Mouse (Mus musculus) splenic B cell, adult 2 months (primary cell): ENCODE results near the gene Dap.
A peak's percentile ranks its signal among the peaks of the same experiment; 100 is the strongest.

Experiments used
- DNase-seq: peaks from one replicate; pipeline ENCODE4 v3.0.0-alpha.2; 2011; ENCODE audit warnings: low read depth, low spot score
- H3K27me3 ChIP-seq: 2 replicates; pipeline ENCODE4 v1.6.1; 2012; ENCODE audit warnings: mild to moderate bottlenecking, low read length, moderate library complexity, mixed read lengths; ENCODE audit not compliant: control insufficient read depth, poor library complexity, insufficient read depth, severe bottlenecking
- H3K36me3 ChIP-seq: 2 replicates; pipeline ENCODE4 v1.6.1; 2012; ENCODE audit warnings: mild to moderate bottlenecking, low read length, moderate library complexity, mixed read lengths; ENCODE audit not compliant: control insufficient read depth, poor library complexity, insufficient read depth, severe bottlenecking

Gene Dap

GRCm38 (mm10) chr15:31248882-31249281 is 24.8 kb downstream of the Dap start:
- no peak for DNase-seq
- Histone ChIP-seq H3K27me3 (no peaks in the 10 kb centered on the region), H3K36me3 (no peaks in the 10 kb centered on the region)

- DNase-seq: no peak
- Histone ChIP-seq H3K36me3 (no peaks in the 10 kb centered on the region), H3K27me3 (no peaks in the 10 kb centered on the region)
These were observed 25.9 kb downstream of the Dap start for GRCm38 (mm10) chr15:31250027-31250426.

- no peak for DNase-seq
- no peaks in the 10 kb centered on the region for H3K36me3 ChIP-seq
- no peaks in the 10 kb centered on the region for H3K27me3 ChIP-seq
These were observed 26.6 kb downstream of the Dap start for GRCm38 (mm10) chr15:31250676-31251075.

DNA sequence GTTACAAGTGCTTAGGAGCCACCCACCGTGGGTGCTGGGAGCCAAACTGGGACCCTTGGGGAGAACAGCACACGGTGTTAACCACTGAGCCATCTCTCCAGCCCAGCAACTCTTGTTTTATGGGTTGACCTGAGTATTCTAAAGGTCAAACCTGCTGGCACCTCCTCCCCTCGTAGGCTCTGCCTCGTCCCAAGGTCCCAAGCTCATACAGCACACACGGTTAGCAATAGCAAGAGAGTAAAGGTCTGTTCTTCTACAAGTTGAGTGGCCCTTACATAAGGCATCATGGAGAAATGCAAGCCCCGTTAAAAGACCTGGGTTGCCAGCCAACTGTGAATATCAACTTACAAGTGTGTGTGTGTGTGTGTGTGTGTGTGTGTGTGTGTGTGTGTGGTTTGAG is 27.1 kb downstream of the Dap start:
- no peaks in the 10 kb centered on the region for H3K27me3 ChIP-seq
- H3K36me3 ChIP-seq: no peaks in the 10 kb centered on the region
- DNase-seq: no peak

DNA sequence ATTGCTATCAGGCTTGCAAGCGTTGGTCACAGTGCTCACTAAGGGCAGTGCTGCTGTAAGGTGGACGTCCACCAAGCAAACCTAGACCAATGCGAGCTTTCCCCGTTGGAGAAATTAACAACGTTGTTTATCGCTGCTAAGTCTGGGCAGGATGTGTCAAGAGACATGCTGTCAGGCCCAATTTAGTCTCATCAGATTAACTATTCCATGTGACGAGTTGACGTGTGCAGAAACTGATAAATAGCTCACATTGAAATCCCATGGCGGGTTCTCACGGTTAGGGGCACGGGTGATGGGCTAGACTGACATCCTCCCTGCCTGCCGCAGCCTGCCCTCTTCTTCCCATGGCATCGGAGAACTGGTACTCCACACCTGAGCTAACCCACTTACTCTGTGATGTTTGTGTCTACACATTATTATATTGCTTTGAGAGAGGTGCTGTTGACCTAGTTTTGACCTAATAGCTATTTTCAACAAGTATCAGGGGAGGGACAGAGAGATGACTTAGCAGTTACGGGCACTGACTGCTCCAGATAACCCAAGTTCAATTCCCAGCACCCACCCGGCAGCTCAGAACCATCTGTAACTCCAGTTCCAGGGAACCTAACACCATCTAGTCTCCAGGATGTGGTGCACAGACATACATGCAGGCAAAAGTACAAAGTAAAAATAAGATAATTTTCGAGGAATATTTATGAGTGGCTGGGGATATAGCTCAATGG is 28.6 kb downstream of the Dap start:
- no peaks in the 10 kb centered on the region for H3K27me3 ChIP-seq
- DNase-seq: no peak
- H3K36me3 ChIP-seq: no peaks in the 10 kb centered on the region

- DNase-seq: no peak
- no peaks in the 10 kb centered on the region for H3K27me3 ChIP-seq
These were observed 29.3 kb downstream of the Dap start for GRCm38 (mm10) chr15:31253380-31253779.

GRCm38 (mm10) chr15:31253963-31254362 is 29.8 kb downstream of the Dap start:
- no peaks in the 10 kb centered on the region for H3K27me3 ChIP-seq
- no peaks in the 10 kb centered on the region for H3K36me3 ChIP-seq
- DNase-seq: no peak

More at GRCm38 (mm10) chr15:31253380-31253779, 29.3 kb downstream of the Dap start:
- H3K36me3 ChIP-seq: no peaks in the 10 kb centered on the region

DNA sequence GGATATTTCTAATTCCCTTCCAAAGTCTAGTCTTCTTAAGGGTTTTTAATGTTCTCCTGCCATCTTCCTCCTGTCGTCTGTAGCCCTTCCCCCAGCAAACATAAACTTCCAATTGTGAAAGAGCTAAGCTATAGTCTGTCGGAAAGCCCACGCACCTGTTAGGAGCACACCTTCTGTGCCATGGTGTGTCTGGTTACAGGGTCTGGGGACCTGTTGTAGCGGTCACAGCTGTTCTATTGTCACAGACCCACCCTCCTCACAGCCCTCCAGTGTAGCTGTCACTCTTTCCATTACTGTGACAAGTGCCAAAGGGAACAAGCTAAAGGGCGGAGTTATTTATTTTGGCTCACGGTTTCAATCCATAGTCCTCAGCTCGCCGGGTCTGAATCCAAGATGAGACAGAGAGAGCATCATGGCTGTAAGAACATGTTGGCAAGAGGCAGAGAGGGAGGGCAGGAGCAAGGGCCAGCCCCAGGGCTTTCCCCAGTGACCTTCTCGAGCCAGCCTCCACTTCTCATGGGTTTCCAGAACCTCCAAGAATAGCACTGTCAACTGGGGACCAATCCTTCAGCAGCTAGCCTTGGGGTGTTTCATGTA is 30.9 kb downstream of the Dap start:
- no peaks in the 10 kb centered on the region for H3K36me3 ChIP-seq
- no peak for DNase-seq
- no peaks in the 10 kb centered on the region for H3K27me3 ChIP-seq

DNA sequence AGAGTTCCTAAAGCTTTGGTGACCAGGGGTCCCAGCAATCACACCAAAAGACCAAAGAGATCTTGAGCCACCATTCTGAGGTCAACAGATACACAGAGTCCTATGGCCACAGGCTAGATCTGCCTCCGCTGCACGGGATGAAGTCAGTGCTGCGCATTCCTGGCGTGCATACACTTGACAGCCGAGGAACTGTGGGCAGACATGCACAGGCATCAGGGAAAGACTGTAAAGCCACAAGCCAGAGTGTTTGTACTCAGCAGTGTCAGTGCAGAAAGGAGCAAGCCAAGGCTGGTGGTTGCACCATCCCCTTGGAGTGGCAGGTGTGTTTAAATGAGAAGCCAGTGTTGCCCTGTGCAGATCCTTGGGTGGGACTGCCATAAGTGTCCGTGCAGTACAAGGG is 31.6 kb downstream of the Dap start:
- no peaks in the 10 kb centered on the region for H3K36me3 ChIP-seq
- DNase-seq: no peak
- H3K27me3 ChIP-seq: no peaks in the 10 kb centered on the region

- DNase-seq: no peak
- Histone ChIP-seq H3K27me3 (no peaks in the 10 kb centered on the region), H3K36me3 (no peaks in the 10 kb centered on the region)
These were observed 33.2 kb downstream of the Dap start for GRCm38 (mm10) chr15:31257329-31257728.

DNA sequence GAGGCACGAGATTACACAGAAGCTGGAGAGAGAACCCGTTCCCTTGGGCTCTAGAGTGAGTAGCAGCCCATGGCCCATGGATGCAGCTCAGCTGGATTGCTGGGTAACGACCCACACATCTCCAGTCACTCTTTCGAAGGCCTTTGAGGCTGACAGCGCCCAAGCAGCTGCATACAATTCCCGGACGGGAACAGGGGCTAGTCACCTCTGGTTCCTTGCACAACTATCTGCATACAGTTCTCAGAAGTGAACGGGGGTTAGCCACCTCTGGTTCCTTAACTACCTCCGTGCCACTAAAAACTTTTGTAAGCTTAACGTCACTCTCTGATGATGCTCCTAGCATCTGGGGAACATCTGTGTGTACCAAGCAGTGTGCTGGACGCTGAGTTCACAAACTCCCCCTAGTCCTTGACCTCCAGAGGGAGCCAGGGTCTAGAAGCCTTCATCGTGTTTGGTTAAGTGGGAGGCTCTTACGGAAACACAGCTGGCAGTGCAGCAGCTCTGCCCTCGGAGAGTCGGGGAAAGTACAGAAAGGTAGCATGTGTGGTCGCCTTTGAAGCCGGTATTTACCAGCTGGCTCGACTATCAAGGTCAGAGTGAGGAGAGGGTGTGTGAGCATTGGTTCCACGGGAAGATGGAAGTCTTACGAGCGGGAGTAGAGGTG is 34.0 kb downstream of the Dap start:
- H3K27me3 ChIP-seq: no peaks in the 10 kb centered on the region
- no peak for DNase-seq
- no peaks in the 10 kb centered on the region for H3K36me3 ChIP-seq

- Histone ChIP-seq H3K27me3 (no peaks in the 10 kb centered on the region), H3K36me3 (no peaks in the 10 kb centered on the region)
- no peak for DNase-seq
These were observed 34.8 kb downstream of the Dap start for GRCm38 (mm10) chr15:31258693-31259439.

DNA sequence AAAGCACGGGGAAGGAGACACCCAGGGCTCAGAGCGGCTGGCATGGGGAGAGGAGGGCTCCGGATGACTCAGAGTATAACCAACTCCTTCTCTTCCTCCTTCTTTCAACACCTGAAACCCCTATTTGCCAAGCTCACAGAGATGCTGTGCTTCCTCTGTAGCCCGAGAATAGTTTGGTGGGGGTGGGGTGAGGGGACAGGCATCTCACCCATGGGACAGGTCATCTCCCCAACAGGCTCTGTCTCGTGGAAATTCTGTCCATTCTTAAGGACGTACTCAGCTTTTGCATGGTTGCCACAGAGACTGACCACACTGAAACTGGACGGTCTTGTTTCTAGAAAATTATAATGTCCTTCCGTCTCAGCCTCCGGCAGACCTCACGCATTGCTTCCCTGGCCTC is 37.0 kb downstream of the Dap start:
- DNase-seq: no peak
- H3K36me3 ChIP-seq: no peaks in the 10 kb centered on the region
- H3K27me3 ChIP-seq: no peaks in the 10 kb centered on the region

DNA sequence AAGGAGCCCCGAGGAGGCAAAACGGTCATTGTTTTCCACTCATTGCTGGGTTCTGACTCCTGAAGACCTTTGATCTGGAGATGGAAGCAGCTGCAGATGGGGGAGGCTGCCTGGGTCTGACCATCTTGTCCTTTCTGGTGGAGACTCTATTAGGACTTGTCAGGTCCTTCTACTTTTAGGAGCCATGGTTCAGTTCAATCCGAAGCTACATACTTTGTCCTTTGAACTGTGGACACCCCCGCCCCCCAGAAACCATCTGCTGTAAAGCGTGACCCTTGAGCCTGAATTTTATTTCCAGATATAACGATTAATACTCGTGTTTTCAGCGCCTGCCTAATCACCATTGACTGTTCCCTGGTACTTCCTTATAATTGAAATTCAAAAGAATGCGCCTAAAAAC is 38.2 kb downstream of the Dap start:
- no peak for DNase-seq
- no peaks in the 10 kb centered on the region for H3K36me3 ChIP-seq
- H3K27me3 ChIP-seq: no peaks in the 10 kb centered on the region

DNA sequence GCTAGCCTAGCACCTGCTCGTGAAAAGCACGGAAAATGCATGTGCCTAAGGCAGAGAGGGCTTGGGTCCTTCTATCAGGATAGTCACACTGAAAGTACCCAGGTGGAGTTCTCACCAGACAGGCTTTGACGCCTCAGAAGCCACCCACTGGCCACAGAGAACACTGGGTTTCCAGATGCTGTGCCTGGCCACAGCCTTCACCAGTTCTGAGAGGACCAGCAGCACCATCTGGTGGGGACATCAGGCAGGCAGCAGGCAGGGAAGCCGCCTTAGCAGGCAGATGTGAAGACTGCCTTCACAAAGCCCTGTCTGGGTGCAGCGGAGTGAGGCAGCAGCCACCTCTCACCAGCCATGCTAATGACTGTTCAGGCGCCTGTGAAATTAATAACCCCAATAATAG is 40.7 kb downstream of the Dap start:
- Histone ChIP-seq H3K27me3 (no peaks in the 10 kb centered on the region), H3K36me3 (no peaks in the 10 kb centered on the region)
- peak; percentile 72 for DNase-seq
